Mouse (Mus musculus) lung, postnatal 0 days (tissue): ENCODE data around the gene Hsd17b12.

Experiments used
- CTCF ChIP-seq: IDR thresholded peaks from 2 replicates; pipeline ENCODE4 v1.5.1; 2016; ENCODE audit warnings: antibody characterized with exemption, mild to moderate bottlenecking
- EP300 ChIP-seq: IDR thresholded peaks from 2 replicates; pipeline ENCODE4 v1.6.1; 2016; ENCODE audit warnings: antibody characterized with exemption, mild to moderate bottlenecking, control low read depth

DNA sequence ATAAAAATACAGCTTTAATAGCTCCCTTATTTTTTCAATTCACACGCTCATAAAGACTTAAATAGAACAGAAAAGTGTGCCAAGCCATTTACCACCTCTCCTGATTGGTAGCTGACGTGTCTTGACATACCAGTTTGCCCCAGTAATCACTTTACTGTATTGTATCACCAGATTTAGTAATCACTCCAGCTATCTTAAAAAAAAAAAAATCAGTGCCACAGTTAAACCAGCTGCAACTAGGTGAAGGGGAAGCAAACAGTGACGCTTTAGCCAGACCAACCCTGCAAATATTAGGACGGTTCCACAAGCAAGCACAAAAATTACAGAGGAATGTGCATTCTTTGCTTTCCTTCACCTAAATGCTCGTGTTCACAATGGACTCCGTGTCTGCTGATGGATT, 4.4 kb upstream of the Hsd17b12 start:
- TF ChIP-seq CTCF (no peak), EP300 (no peak)
